Mouse (Mus musculus) limb, embryonic 12.5 days (tissue): ENCODE data around the gene Dok4. TPM values are rescaled to one million over a fixed set of nuclear protein-coding genes. Genes with fewer than 3 reads are reported as not detected.
"Not testable (repeated sequence)": the region's sequence is repeated elsewhere in the genome, so short reads cannot be mapped to it uniquely, and the experiment has no call there.

Experiments
- ATAC-seq: fragments of 200-750 bp; cut with Nextera tagmentation; 2 replicates; pipeline ENCODE4 v1.8.0; 2017; ENCODE audit warnings: low read depth, moderate TSS enrichment; ENCODE audit not compliant: insufficient number of reproducible peaks, insufficient read depth, low FRiP score, low TSS enrichment
- H3K27ac ChIP-seq: fragments of 300-500 bp; sonication (generic); 2 replicates; pipeline ENCODE4 v1.5.1; 2016; ENCODE audit warnings: mild to moderate bottlenecking, moderate library complexity
- H3K27me3 ChIP-seq: fragments of 300-500 bp; sonication (generic); 2 replicates; pipeline ENCODE4 v1.6.1; 2016; ENCODE audit warnings: mild to moderate bottlenecking, moderate library complexity
- H3K36me3 ChIP-seq: fragments of 300-500 bp; sonication (generic); 2 replicates; pipeline ENCODE4 v1.6.1; 2016; ENCODE audit warnings: mild to moderate bottlenecking, moderate library complexity
- H3K4me1 ChIP-seq: fragments of 300-500 bp; sonication (generic); replicated peaks from 2 replicates; pipeline ENCODE4 v1.6.1; 2016
- H3K4me2 ChIP-seq: fragments of 300-500 bp; sonication (generic); 2 replicates; pipeline ENCODE4 v1.6.1; 2016; ENCODE audit warnings: mild to moderate bottlenecking, moderate library complexity
- H3K4me3 ChIP-seq: fragments of 300-500 bp; sonication (generic); replicated peaks from 2 replicates; pipeline ENCODE4 v1.5.1; 2016; ENCODE audit warnings: mild to moderate bottlenecking
- H3K9ac ChIP-seq: fragments of 300-500 bp; sonication (generic); replicated peaks from 2 replicates; pipeline ENCODE4 v1.6.1; 2016; ENCODE audit warnings: mild to moderate bottlenecking, moderate library complexity
- H3K9me3 ChIP-seq: fragments of 300-500 bp; sonication (generic); 2 replicates; pipeline ENCODE4 v1.6.1; 2016; ENCODE audit warnings: mild to moderate bottlenecking, moderate library complexity
- WGBS: fragments of 180-500 bp; shearing (Covaris S2); methylation state at CpG from one replicate; pipeline ENCODE4 v1.1.7; 2016; 5-methylcytosine and 5-hydroxymethylcytosine counted together
- polyA plus RNA-seq: library from polyadenylated mRNA; unstranded; fragments of >200 nt; fragmentation: Nextera tagmentation; extraction: Ambion mirVana; gene quantifications from 2 replicates; pipeline ENCODE4 v1.2.1, GENCODE M21; 2016

Gene Dok4
- polyA plus RNA-seq, 1 experiment from 2014 or later, result 20.0 TPM

DNA sequence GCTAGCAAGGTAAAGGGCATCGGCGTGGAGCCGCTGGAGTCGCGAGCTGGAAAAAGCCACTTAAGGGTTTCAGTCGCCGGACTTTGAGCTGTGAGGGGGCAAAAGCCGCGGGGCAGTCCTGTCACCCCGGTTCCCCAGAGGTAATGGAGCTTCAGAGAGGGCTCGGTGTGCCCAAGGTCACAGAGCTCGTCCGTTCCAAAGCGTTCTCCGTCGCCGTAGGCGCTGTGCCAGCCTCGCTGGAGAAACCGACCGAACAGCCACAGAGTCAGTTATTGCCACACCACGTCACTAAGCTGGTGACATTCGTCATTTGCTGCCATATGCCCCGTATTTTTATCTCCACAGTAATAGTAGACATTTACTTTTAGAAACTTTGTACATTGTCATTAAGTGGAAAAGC, 37.5 kb downstream of the Dok4 start:
- Histone ChIP-seq H3K9me3 (no peaks in the 10 kb centered on the region), H3K4me3 (peak overlapping the region; percentile 89), H3K4me2 (peak overlapping the region; percentile 64), H3K9ac (peak overlapping the region; percentile 92), H3K4me1 (peaks cover 16% of the 10 kb centered on the region), H3K36me3 (0 out of 2 replicates have a peak, but pooled peaks cover 6% of the 10 kb centered on the region), H3K27me3 (no peaks in the 10 kb centered on the region), H3K27ac (peak overlapping the region; percentile 84)
- peak; percentile 69 for ATAC-seq
- under 1% methylated on average over 24 of the region's 24 CpGs for WGBS

GRCm38 (mm10) chr8:94837662-94838574, 38.2 kb downstream of the Dok4 start, which contains the start of the genes Coq9 and Ciapin1:
Gene Coq9 (plus strand): TSS chr8:94838321.
Gene Ciapin1 (minus strand): TSS chr8:94838358.
- peak within 1 kb of the TSS; percentile 92 for H3K9ac ChIP-seq
- no peaks in the 10 kb centered on the region for H3K27me3 ChIP-seq
- 0 out of 2 replicates have a peak, but pooled peaks cover 2% of the 10 kb centered on the region for H3K36me3 ChIP-seq
- H3K27ac ChIP-seq, result peak within 1 kb of the TSS; percentile 84
- peak; percentile 96 for ATAC-seq
- H3K9me3 ChIP-seq, result no peaks in the 10 kb centered on the region
- WGBS, result under 1% methylated on average over 82 of the region's 82 CpGs
- peak within 1 kb of the TSS; percentile 86 for H3K4me2 ChIP-seq
- H3K4me3 ChIP-seq, result peak within 1 kb of the TSS; percentile 89
- H3K4me1 ChIP-seq, result peaks cover 16% of the 10 kb centered on the region

- 75% methylated on average over 11 of the region's 11 CpGs for WGBS
- Histone ChIP-seq H3K4me2 (peak overlapping the region; percentile 86), H3K27me3 (no peaks in the 10 kb centered on the region), H3K27ac (no peak overlapping the region), H3K9me3 (no peaks in the 10 kb centered on the region), H3K4me1 (peaks cover 16% of the 10 kb centered on the region), H3K9ac (peak overlapping the region; percentile 92; the same call in 1 of the 2 replicates), H3K36me3 (peaks cover 7% of the 10 kb centered on the region), H3K4me3 (peak overlapping the region; percentile 89)
- ATAC-seq, result no peak
Observed at GRCm38 (mm10) chr8:94836456-94837240, 39.5 kb downstream of the Dok4 start.

GRCm38 (mm10) chr8:94835751-94836150, 40.4 kb downstream of the Dok4 start:
- H3K4me1 ChIP-seq, result peaks cover 16% of the 10 kb centered on the region
- H3K9me3 ChIP-seq, H3K4me3 ChIP-seq, ATAC-seq, H3K4me2 ChIP-seq, H3K27ac ChIP-seq, H3K9ac ChIP-seq, H3K27me3 ChIP-seq: not testable (repeated sequence)
- H3K36me3 ChIP-seq, result peaks cover 15% of the 10 kb centered on the region
- 96% methylated on average over 13 of the region's 13 CpGs for WGBS

GRCm38 (mm10) chr8:94833901-94834405, 42.2 kb downstream of the Dok4 start:
- not testable (repeated sequence) for H3K9me3 ChIP-seq, H3K4me2 ChIP-seq, H3K4me3 ChIP-seq, H3K27ac ChIP-seq, H3K27me3 ChIP-seq, H3K9ac ChIP-seq, ATAC-seq
- WGBS, result 82% methylated on average over 7 of the region's 7 CpGs
- Histone ChIP-seq H3K36me3 (peaks cover 32% of the 10 kb centered on the region), H3K4me1 (peaks cover 13% of the 10 kb centered on the region)

- 93% methylated on average over 6 of the region's 6 CpGs for WGBS
- no peaks in the 10 kb centered on the region for H3K4me1 ChIP-seq
- no peak overlapping the region for H3K27ac ChIP-seq
- H3K9ac ChIP-seq, result no peak overlapping the region
- ATAC-seq, result no peak
- no peak overlapping the region for H3K4me2 ChIP-seq
- peaks cover 80% of the 10 kb centered on the region for H3K36me3 ChIP-seq
- no peak overlapping the region for H3K4me3 ChIP-seq
- H3K27me3 ChIP-seq, result no peaks in the 10 kb centered on the region
- no peaks in the 10 kb centered on the region; the same call in 1 of the 2 replicates for H3K9me3 ChIP-seq
Observed at GRCm38 (mm10) chr8:94828284-94828683, 47.8 kb downstream of the Dok4 start.

- no peak overlapping the region for H3K4me2 ChIP-seq
- H3K4me3 ChIP-seq, result no peak overlapping the region
- ATAC-seq, result no peak
- H3K9ac ChIP-seq, result no peak overlapping the region
- H3K9me3 ChIP-seq, result no peaks in the 10 kb centered on the region; the same call in 1 of the 2 replicates
- H3K36me3 ChIP-seq, result peaks cover 90% of the 10 kb centered on the region
- no peaks in the 10 kb centered on the region for H3K27me3 ChIP-seq
- H3K27ac ChIP-seq, result no peak overlapping the region
- WGBS, result 93% methylated on average over 5 of the region's 5 CpGs
- H3K4me1 ChIP-seq, result no peaks in the 10 kb centered on the region
Observed at GRCm38 (mm10) chr8:94826210-94826609, 49.9 kb downstream of the Dok4 start.

DNA sequence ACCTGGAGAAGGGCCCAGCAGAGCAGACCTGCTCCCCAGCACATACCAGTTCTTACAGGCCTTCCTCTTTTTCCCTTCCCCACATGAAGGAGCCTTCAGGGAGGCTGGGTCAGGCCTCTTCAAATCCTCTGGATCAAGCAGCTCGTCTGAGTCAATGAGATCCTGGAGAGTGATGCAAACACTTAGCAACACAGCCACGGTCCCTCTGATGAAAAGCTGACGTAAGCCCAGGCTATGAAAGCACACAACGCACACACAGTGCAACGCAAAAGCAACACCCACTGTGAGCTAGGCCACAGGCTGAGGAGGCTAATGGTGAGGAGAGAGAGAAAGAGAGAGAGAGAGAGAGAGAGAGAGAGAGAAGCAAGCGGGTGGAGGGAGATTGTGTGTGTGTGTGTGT, 51.0 kb downstream of the Dok4 start:
- H3K4me3 ChIP-seq, result no peak overlapping the region
- no peak overlapping the region for H3K27ac ChIP-seq
- H3K4me1 ChIP-seq, result no peaks in the 10 kb centered on the region
- no peaks in the 10 kb centered on the region for H3K27me3 ChIP-seq
- ATAC-seq, result no peak
- 89% methylated on average over 6 of the region's 6 CpGs for WGBS
- no peak overlapping the region for H3K9ac ChIP-seq
- no peaks in the 10 kb centered on the region; the same call in 1 of the 2 replicates for H3K9me3 ChIP-seq
- peaks cover 90% of the 10 kb centered on the region for H3K36me3 ChIP-seq
- no peak overlapping the region for H3K4me2 ChIP-seq

DNA sequence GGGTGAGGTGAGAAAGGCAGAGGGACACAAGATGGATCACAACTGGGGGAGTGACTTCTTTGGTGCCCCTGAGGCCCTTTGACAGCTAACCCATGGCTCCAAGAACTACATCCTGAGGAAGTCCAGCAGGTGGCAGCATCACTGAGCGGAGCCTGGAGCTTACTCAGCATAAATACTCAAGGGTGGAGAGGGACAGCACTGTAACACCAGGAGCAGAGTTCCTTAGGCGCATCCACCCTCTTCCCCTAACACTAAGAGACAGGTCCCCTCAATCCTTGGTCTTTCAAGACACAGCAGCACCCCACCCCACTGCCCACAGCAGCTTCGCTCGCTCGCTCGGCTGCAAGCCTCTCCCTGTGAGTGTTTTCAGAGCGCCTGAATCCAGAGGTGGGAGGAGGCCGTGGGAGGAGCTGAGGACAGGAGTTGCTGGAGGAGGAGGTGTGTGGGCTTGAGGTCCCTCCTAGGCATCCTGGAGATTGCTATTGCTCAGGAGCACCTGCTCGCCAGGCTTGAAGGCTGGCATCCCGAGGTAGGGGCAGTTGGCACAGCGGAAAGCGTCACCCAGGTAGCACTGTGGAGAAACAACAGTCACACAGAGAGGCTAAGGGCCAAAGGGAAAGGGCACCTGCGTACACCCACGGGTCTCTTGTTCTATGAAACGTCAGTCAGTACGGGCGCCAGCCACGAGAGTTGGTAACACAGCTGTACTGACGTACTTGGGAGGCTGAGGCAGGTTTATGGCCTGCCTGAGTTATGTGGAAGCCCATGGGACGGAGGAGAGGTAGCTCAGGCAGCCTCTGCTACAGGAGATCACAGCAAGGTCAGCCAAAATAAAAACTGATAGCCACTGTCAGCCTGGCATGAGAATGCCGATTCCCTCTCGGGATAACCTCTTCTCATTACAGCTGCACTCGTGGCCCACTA, 53.2 kb downstream of the Dok4 start:
- H3K36me3 ChIP-seq, result peaks cover 76% of the 10 kb centered on the region
- no peaks in the 10 kb centered on the region for H3K4me1 ChIP-seq
- no peaks in the 10 kb centered on the region for H3K27me3 ChIP-seq
- peak; percentile 34; the same call in 1 of the 2 replicates for ATAC-seq
- no peak overlapping the region for H3K9ac ChIP-seq
- no peaks in the 10 kb centered on the region for H3K9me3 ChIP-seq
- WGBS, result 78% methylated on average over 23 of the region's 23 CpGs
- no peak overlapping the region for H3K4me2 ChIP-seq
- H3K4me3 ChIP-seq, result no peak overlapping the region
- H3K27ac ChIP-seq, result no peak overlapping the region

GRCm38 (mm10) chr8:94821381-94821780, 54.7 kb downstream of the Dok4 start:
- H3K27ac ChIP-seq, result no peak overlapping the region
- WGBS, result 79% methylated on average over 2 of the region's 2 CpGs
- ATAC-seq, result no peak

More at GRCm38 (mm10) chr8:94821381-94821780, 54.7 kb downstream of the Dok4 start:
- Histone ChIP-seq H3K4me2 (no peak overlapping the region), H3K9ac (no peak overlapping the region), H3K4me1 (no peaks in the 10 kb centered on the region), H3K4me3 (no peak overlapping the region), H3K9me3 (no peaks in the 10 kb centered on the region), H3K27me3 (no peaks in the 10 kb centered on the region), H3K36me3 (peaks cover 63% of the 10 kb centered on the region)
